Comparison of ENCODE assay signal across 33 mouse cellular contexts in the genomic region with DNA sequence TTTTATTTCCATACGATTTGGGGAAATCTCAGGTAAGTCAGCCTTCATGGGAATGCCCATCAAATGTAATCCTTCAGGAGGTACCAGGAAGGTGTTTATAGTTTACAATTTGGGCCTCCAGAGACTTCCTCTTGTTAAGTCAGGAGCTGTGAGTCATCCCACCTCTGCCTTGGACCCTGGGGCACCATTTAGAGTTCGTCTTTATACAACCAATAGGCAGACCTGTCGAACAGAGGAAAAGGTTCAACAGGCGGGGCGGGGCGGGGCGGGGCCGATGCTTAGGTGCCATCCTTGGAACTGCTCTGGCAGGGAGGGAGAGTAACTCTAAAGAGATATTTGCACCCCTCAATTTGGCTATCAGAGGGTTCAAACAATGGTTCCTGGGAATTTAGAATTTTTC. TPM values are rescaled to one million over a fixed set of nuclear protein-coding genes. Genes with fewer than 3 reads are reported as not detected.
"Had no signal": no experiment of that assay in that cellular context is flagged by ENCODE, and none has a peak within 500 bp of the region (broad histone marks: within the 10 kb centered on the region; RNA-seq: fewer than 3 reads in every experiment).

No protein-coding gene starts in this region.

- DNase-seq: left cerebral cortex, postnatal 4 days; liver; liver, embryonic 13.5 days; liver, postnatal 0 days; lung, adult 18-20 months; lung, adult 2 months; lung, postnatal 10 days; lung, postnatal 14 days; lung, postnatal 36 days; lung, postnatal 4 days; midbrain, embryonic 14.5 days had no signal

- H3K4me3 ChIP-seq: limb, embryonic 10.5 days; limb, embryonic 12.5 days; limb, embryonic 13.5 days; limb, embryonic 15.5 days; liver, embryonic 12.5 days; liver, embryonic 13.5 days; liver, embryonic 15.5 days; lung, embryonic 15.5 days; megakaryocyte, embryonic 14.5 days; midbrain, embryonic 10.5 days; midbrain, embryonic 12.5 days; midbrain, embryonic 13.5 days; midbrain, embryonic 15.5 days; myocyte; neural tube, embryonic 12.5 days had no signal

- H3K9me3 ChIP-seq: limb, embryonic 10.5 days; limb, embryonic 12.5 days; limb, embryonic 13.5 days; limb, embryonic 15.5 days; liver, embryonic 12.5 days; liver, embryonic 13.5 days; liver, embryonic 15.5 days; lung, embryonic 15.5 days; megakaryocyte, embryonic 14.5 days; midbrain, embryonic 10.5 days; midbrain, embryonic 12.5 days; midbrain, embryonic 13.5 days; midbrain, embryonic 15.5 days; neural tube, embryonic 12.5 days had no signal

- H3K4me2 ChIP-seq: limb, embryonic 12.5 days; limb, embryonic 13.5 days; limb, embryonic 15.5 days; liver, embryonic 11.5 days; liver, embryonic 12.5 days; liver, embryonic 13.5 days; liver, embryonic 15.5 days; lung, embryonic 14.5 days; lung, embryonic 15.5 days; midbrain, embryonic 11.5 days; midbrain, embryonic 12.5 days; midbrain, embryonic 13.5 days; midbrain, embryonic 15.5 days; neural tube, embryonic 12.5 days had no signal

- ATAC-seq: liver, embryonic 12.5 days; liver, postnatal 0 days; lung, postnatal 0 days; midbrain, embryonic 13.5 days; midbrain, embryonic 15.5 days; midbrain, embryonic 16.5 days had no signal

- H3K27me3 ChIP-seq: limb, embryonic 12.5 days; limb, embryonic 13.5 days; limb, embryonic 15.5 days; liver, embryonic 12.5 days; liver, embryonic 13.5 days; liver, embryonic 15.5 days; lung, embryonic 15.5 days; midbrain, embryonic 12.5 days; midbrain, embryonic 13.5 days; midbrain, embryonic 15.5 days; neural tube, embryonic 12.5 days had no signal

- H3K9ac ChIP-seq: limb, embryonic 12.5 days; limb, embryonic 13.5 days; limb, embryonic 15.5 days; liver, embryonic 12.5 days; liver, embryonic 13.5 days; liver, embryonic 14.5 days; liver, embryonic 15.5 days; liver, postnatal 0 days; lung, embryonic 14.5 days; lung, embryonic 15.5 days; midbrain, embryonic 12.5 days; midbrain, embryonic 13.5 days; midbrain, embryonic 15.5 days; neural tube, embryonic 12.5 days had no signal

- H3K36me3 ChIP-seq: limb, embryonic 10.5 days; limb, embryonic 12.5 days; limb, embryonic 13.5 days; limb, embryonic 15.5 days; liver, embryonic 12.5 days; liver, embryonic 13.5 days; liver, embryonic 15.5 days; lung, embryonic 15.5 days; midbrain, embryonic 10.5 days; midbrain, embryonic 12.5 days; midbrain, embryonic 13.5 days; midbrain, embryonic 15.5 days; neural tube, embryonic 12.5 days had no signal

- H3K4me1 ChIP-seq: limb, embryonic 13.5 days; limb, embryonic 15.5 days; liver, embryonic 12.5 days; liver, embryonic 13.5 days; liver, embryonic 15.5 days; lung, embryonic 15.5 days; megakaryocyte, embryonic 14.5 days; midbrain, embryonic 10.5 days; midbrain, embryonic 12.5 days; midbrain, embryonic 13.5 days; midbrain, embryonic 15.5 days; neural tube, embryonic 12.5 days had no signal

- H3K27ac ChIP-seq: limb, embryonic 10.5 days; limb, embryonic 12.5 days; limb, embryonic 13.5 days; limb, embryonic 15.5 days; liver, embryonic 12.5 days; liver, embryonic 13.5 days; liver, embryonic 14.5 days; liver, embryonic 15.5 days; lung, embryonic 15.5 days; macrophage; midbrain, embryonic 10.5 days; midbrain, embryonic 12.5 days; midbrain, embryonic 13.5 days; midbrain, embryonic 15.5 days; neural tube, embryonic 12.5 days had no signal

RNA-seq across cellular contexts. Expression of a gene that starts 49.8 kb away (rescaled TPM):
- total RNA-seq: monocyte, adult 5-6 weeks had no signal
